Mouse (Mus musculus): Measurements from ENCODE around the gene Olfr1532-ps1. TPM values are rescaled to one million over a fixed set of nuclear protein-coding genes. Genes with fewer than 3 reads are reported as not detected.
"Not testable (repeated sequence)": the region's sequence is repeated elsewhere in the genome, so short reads cannot be mapped to it uniquely, and the experiment has no call there.

The Olfr1532-ps1 gene
- not detected for total RNA-seq (2021)
- long read RNA-seq, experiment 1 = 0 reads
- long read RNA-seq, experiment 2 = 0 reads

DNA sequence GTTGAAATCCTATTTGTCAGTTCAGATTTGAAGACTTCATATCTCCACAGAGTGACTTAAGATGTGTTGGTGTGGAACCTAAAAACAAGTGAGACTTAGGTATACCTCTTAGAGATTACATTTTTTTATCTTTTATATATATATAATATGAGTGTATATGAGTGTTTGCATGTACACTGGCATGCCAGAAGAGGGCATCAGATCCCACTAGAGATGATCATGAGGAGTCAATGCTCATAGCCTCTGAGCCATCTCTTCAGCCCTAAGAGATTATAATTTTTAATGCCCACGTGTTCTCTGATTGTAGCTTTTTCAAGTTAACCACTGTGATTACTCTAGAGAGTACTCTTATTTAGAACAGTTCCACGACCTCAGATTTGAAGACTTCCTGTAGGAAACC, at the start of gene Olfr1532-ps1:
Gene Olfr1532-ps1 (plus strand): TSS at position 326 of the 400 bp plus-strand sequence.
- DNase-seq (ENCODE audit: low spot score in 2 of 2) = no peak

DNA sequence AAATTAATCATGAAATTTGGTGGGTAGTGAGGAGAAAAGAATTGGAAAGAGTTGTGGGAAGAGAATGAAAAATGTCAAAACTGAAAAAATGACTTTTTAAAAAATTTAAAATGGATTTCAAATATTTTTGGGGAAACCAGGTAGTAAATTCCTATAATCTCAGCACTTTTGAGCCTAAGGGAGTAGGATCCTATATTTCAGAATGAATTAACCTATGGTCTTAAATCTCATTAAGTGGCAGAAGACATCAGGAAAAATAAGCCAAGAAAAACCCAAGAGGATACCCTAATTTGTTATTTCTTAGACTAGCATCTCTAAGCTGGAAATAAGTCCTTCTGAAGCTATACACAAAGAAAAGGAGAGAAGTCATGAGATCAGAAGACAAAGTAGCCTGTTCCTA, 44.9 kb upstream of the Olfr1532-ps1 start, which contains the start of gene Olfr704:
Gene Olfr704 (plus strand): TSS at position 301 of the 400 bp plus-strand sequence.
- DNase-seq (ENCODE audit: low spot score in 2 of 2) = no peak

DNA sequence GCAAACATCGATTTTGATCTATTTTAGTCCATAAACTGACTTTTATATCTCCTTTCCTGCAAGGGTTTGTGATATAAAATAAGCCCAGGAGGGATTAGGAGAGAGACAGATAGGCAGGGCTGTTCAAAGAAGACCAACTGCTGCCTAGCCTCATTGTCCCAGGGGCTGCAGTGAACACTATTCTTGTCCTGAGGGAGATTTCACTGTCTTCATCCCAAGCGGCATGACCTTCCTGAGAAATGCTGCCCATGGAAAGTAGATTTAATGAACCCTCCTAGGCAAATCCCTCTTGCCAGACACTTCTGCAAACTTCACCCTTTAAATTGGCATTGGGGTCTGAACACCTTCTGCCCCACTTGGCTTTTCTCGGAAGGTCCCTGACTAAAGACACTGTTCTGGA, 31.0 kb upstream of the Olfr1532-ps1 start, which contains the start of gene Olfr705:
Gene Olfr705 (minus strand): TSS at position 101 of the 400 bp plus-strand sequence.
- no peak for DNase-seq (ENCODE audit: low spot score in 2 of 2)

DNA sequence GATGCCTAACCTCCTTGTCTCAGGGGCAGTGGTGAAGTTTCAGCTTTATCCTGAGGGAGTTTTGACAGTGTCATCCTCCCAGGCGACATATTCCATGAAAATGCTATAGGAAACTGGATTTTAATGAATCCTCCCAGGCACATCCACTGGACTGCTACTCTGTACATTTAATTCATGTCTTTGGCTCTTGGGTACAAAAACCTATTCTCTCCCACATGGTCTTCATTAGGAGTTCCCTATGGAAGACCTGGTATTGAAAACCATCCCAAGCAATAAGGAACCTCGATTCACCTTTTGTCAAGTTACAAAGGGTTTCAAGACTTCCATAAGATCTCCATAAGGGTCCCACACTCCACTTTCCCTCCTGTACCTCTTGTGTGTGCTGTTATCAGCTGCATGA, 19.7 kb upstream of the Olfr1532-ps1 start, which contains the start of gene Olfr706:
Gene Olfr706 (minus strand): TSS at position 101 of the 400 bp plus-strand sequence.
- DNase-seq (ENCODE audit: low spot score in 2 of 2) = no peak

DNA sequence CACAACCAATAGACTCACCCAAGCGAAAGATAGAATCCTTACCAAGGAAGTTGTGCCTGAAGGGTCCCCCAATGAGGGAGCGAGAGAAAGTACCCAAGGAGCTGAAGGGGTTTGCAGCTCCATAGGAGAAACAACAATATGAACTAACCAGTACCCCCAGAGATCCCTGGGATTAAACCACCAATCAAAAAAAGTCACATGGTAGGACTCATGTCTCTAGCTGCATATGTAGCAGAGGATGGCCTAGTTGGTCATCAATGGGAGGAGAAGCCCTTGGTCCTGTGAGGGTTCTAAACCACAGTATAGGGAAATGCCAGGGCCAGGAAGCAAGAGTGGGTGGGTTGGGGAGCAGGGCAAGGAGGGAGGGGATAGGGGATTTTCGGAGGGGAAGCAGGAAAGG, 6.7 kb upstream of the Olfr1532-ps1 start, which contains the start of gene Olfr707:
Gene Olfr707 (minus strand): TSS at position 101 of the 400 bp plus-strand sequence.
- not testable (repeated sequence) for DNase-seq (ENCODE audit: low spot score in 2 of 2)

DNA sequence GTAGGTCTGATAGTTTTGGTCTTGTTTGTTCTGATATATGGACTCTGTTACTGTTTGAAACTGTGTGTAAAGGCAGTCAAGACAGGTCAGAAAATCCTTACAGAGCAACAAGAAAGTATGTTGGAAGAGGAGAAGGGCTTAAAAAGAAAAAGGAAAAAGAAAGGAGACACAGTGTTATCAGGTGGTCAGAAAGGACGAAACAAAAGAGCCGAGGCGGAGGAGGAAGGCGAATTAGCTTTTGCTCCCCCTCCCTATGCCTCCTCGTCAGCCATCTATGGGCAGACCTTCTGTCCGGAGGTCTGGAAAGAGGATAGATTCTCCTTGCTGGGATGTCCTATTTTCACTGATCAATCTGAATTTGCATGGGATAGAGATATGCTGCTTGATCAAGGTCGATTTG, 13.2 kb downstream of the Olfr1532-ps1 start:
- DNase-seq (ENCODE audit: low spot score in 2 of 2) = not testable (repeated sequence)

DNA sequence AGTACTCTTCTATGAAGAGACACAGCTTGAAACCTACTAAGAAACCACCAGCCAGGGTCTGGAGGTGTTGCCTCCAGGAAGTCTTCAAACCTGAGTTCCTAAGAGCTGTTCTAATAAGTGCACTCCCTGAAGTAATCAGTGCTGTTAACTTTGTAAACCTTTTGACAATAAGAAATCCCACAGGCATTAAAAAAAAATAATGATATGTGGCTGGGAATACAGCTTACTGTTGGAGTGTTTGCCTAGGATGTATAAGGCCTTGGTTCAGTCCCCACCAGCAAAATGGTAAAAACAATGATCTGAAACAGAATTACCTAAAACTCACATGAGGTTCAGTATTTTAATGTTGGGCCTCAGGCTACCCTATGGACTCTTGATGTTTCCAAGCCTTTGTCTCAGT, 24.3 kb downstream of the Olfr1532-ps1 start, which contains the start of gene Olfr709-ps1:
Gene Olfr709-ps1 (minus strand): TSS at position 101 of the 400 bp plus-strand sequence.
- no peak for DNase-seq (ENCODE audit: low spot score in 2 of 2)

DNA sequence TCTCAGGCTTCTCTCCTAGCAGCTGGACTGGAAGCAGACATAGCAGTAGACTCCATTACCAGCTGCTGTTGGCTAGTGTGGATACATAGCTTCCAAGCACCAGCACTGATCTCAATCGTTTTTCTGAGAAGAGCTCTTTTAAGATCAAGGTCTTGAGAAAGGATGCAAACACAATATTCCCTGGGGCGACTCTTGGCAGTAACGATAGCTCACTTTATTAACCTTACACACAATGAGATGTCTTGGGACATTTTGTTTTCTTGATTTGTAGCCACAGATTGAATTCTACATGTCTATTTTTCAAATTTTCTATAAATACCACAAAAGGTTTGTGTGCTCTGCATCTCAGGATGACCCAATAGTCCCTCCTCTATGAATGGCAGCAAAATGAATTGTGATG, 40.4 kb downstream of the Olfr1532-ps1 start, which contains the start of gene Olfr710:
Gene Olfr710 (minus strand): TSS at position 101 of the 400 bp plus-strand sequence.
- no peak for DNase-seq (ENCODE audit: low spot score in 2 of 2)

DNA sequence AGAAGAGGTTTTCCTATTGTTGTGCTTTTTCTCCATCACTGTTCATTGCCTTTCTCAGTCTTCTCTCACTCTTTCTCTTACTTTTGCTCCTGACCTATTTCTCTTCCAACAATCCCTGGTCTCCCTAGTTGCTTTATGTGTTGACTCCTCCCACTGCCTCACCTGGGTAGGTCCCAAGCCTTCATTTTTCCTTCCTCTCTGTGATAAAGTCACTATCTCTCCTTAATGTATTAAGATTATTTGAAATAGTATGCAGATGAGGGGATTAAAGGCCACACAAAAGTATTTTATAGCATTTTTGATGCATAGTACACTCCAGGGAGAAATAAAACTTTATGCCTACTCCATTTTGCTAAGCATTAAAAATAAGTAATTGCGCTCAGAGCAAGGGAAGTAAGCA, 56.0 kb downstream of the Olfr1532-ps1 start, which contains the start of gene Olfr6:
Gene Olfr6 (minus strand): TSS at position 101 of the 400 bp plus-strand sequence.
- no peak for DNase-seq (ENCODE audit: low spot score in 2 of 2)

Other genes with a start within 250 kb of the Olfr1532-ps1 start
- not detected for gene Olfr693, start 227.4 kb upstream of the Olfr1532-ps1 start, total RNA-seq (2021)
- gene Olfr694, start 216.2 kb upstream of the Olfr1532-ps1 start, total RNA-seq (2021) = not detected
- not detected for gene Olfr695, start 191.6 kb upstream of the Olfr1532-ps1 start, total RNA-seq (2021)
- gene Olfr697, start 165.6 kb upstream of the Olfr1532-ps1 start, total RNA-seq (2021) = not detected
- not detected for gene Olfr698, start 152.6 kb upstream of the Olfr1532-ps1 start, total RNA-seq (2021)
- gene Olfr699, start 114.8 kb upstream of the Olfr1532-ps1 start, total RNA-seq (2021) = not detected
- gene Olfr700, start 99.2 kb upstream of the Olfr1532-ps1 start, total RNA-seq (2021) = not detected
- not detected for gene Olfr701, start 93.9 kb upstream of the Olfr1532-ps1 start, total RNA-seq (2021)
- gene Olfr702, start 74.1 kb upstream of the Olfr1532-ps1 start, total RNA-seq (2021) = not detected
- not detected for gene Olfr703, start 64.6 kb upstream of the Olfr1532-ps1 start, total RNA-seq (2021)
- not detected for gene Olfr704, start 44.8 kb upstream of the Olfr1532-ps1 start, total RNA-seq (2021)
- gene Olfr705, start 31.1 kb upstream of the Olfr1532-ps1 start, total RNA-seq (2021) = not detected
- not detected for gene Olfr706, start 19.8 kb upstream of the Olfr1532-ps1 start, total RNA-seq (2021)
- not detected for gene Olfr707, start 6.8 kb upstream of the Olfr1532-ps1 start, total RNA-seq (2021)
- gene Olfr709-ps1, start 24.2 kb downstream of the Olfr1532-ps1 start, total RNA-seq (2021) = under 1 TPM in 1 of 2 experiments, not detected in 1; 0.07 TPM
- not detected for gene Olfr710, start 40.3 kb downstream of the Olfr1532-ps1 start, total RNA-seq (2021)
- not detected for gene Olfr6, start 55.9 kb downstream of the Olfr1532-ps1 start, total RNA-seq (2021)
- gene Olfr711, start 67.5 kb downstream of the Olfr1532-ps1 start, total RNA-seq (2021) = not detected
- gene Olfr2, start 98.1 kb downstream of the Olfr1532-ps1 start, total RNA-seq (2021) = not detected
- gene Olfr713, start 123.2 kb downstream of the Olfr1532-ps1 start, total RNA-seq (2021) = not detected
- not detected for gene Olfr714, start 163.0 kb downstream of the Olfr1532-ps1 start, total RNA-seq (2021)
- not detected for gene Olfr17, start 185.2 kb downstream of the Olfr1532-ps1 start, total RNA-seq (2021)
- gene Olfr715b, start 202.4 kb downstream of the Olfr1532-ps1 start, total RNA-seq (2021) = not detected
- gene Olfr715, start 223.1 kb downstream of the Olfr1532-ps1 start, total RNA-seq (2021) = not detected
- not detected for gene Olfr716, start 230.3 kb downstream of the Olfr1532-ps1 start, total RNA-seq (2021)